Mouse (Mus musculus) heart, postnatal 10 days (tissue): ENCODE measurements around the gene Grm1. TPM values are rescaled to one million over a fixed set of nuclear protein-coding genes. Genes with fewer than 3 reads are reported as not detected.

ENCODE experiments used
- DNase-seq, 2 experiments: peaks; one replicate each; pipeline ENCODE4 v3.0.0; 2021
- intact Hi-C: fragments of 180-260 bp; cut with DNase I; formaldehyde crosslinking; loops from one replicate; pipeline ENCODE4 v1.15.1; 2025
- total RNA-seq, 2 experiments: library from RNA; stranded (reverse); gene quantifications; 2 replicates each; pipeline ENCODE4 v1.2.3; 2021

Grm1 gene
- total RNA-seq, 2 experiments from 2014 or later, result 2.1 TPM

- no peak for DNase-seq
- intact Hi-C loops, result no loop called here
These were observed 246.8 kb downstream of the Grm1 start for GRCm38 (mm10) chr10:10835406-10835805.

DNA sequence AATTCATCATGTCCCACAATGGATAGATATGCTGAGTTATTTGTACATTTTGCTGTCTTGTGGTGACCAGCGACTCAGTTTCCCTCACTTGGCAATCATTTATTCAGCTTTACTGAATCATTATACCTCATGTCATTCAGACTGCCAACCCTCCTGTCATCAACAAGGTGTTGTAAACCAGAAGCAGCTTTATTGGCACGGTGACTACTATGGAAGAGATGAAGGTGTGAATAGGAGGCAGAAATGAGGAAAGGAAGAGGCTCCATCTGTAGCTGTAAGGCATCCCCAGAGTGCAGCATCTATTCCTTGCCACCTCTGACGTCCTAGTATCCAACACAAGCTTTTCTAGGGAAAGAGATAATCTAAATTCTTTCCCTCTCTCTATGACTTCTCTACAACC, 247.3 kb downstream of the Grm1 start:
- intact Hi-C loops, result no loop called here
- DNase-seq, result no peak

DNA sequence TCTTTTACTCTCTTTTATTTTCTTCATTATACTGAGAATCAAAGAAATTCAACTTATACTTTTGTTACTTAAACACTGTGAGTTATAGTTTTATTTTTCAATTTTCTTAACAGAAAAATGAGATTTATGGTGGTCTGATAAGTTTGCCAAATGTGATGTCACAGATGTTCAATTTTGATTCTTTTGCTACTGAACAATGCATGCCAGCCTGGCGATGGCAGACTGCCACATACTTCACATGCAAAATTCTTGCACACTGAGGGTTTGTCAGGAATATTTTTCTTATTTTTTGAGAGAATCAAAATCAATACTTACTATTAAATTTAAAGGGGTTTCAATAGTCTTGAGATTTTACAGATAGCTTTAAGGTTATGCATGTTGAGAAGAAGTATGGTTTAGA, 251.0 kb downstream of the Grm1 start:
- DNase-seq, result no peak
- intact Hi-C loops, result no loop called here

DNA sequence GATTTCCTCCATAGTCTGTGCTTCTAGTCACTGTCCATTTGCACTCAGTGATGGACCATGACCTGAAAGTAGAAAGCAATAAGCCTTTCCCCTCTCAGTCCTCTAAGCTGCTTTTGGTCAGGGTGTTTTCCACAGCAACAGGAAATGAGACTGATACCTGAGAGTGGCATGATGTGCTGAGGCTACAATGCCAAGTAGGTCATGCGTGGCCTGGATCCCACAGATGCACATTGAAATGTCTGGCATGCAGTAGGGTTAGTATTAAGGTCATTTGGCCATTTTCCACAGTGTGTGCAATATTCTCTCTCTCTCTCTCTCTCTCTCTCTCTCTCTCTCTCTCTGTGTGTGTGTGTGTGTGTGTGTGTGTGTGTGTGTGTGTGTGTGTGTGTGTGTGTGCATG, 254.8 kb downstream of the Grm1 start:
- DNase-seq, result no peak
- intact Hi-C loops, result no loop called here

DNA sequence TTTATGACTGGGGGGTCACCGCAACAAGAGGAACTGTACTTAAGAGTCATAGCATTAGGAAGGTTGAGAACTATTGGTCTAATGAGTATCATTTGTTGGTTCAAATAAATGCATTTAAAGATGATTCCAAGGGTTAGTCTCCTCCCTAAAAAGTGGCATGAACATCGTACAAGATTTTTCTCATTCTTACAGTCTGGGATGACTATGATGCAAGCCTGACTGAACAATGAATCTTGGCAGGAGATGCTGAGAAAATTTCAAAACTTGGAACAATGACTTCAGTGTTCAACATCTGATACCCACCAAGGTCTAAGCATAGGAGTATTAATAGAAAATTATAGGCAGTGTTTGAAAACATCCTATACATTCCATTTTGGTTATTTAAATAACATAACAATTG, 264.1 kb downstream of the Grm1 start:
- intact Hi-C loops, result no loop called here
- no peak for DNase-seq

- DNase-seq, result no peak
- intact Hi-C loops, result no loop called here
These were observed 267.4 kb downstream of the Grm1 start for GRCm38 (mm10) chr10:10814631-10815216.

DNA sequence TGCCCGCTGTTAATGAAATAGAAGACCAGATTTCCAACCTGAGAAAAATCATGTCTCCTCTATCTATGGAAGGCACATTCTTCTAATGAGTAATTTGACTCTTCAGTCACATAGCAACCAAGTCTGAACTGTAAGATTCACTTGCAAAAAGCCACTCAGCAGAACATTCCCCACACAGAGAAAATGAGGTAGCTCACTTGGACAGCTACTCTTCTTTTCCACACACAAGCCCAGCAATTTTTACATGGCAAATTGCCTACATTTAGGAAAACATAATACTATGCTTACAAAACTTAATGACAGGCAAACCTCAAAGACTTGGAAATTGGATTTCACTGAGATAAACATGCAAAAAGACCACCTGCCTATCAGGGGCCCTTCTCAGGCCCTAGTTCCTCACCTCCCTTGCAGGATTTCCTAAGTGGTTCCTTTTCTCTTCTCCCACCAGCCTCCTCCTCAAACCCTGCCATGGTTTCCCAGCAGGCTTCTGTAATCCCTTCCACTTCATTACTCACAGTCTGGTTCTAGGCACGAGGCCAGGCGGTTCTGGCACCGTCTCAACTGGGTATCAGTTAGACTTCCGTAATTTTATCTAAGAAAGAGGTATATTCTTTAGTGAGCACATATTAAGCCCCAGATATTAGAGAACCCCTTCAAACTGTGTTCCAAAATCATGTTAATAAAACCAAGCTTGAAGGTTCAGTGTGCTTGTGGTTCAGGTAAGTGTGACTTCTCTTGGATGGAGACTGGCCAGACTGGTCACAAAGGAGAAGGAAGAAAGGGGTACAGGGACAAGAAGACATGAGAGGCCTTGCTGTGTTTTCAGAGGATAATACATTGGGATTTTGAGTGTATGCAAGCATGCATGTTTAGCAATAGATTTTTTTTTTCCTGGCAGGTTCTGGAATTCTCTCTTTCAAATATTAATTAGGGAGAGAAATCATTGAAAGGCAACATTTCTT, 269.1 kb downstream of the Grm1 start:
- intact Hi-C loops, result no loop called here
- DNase-seq, result peak; percentile 16 to 46

DNA sequence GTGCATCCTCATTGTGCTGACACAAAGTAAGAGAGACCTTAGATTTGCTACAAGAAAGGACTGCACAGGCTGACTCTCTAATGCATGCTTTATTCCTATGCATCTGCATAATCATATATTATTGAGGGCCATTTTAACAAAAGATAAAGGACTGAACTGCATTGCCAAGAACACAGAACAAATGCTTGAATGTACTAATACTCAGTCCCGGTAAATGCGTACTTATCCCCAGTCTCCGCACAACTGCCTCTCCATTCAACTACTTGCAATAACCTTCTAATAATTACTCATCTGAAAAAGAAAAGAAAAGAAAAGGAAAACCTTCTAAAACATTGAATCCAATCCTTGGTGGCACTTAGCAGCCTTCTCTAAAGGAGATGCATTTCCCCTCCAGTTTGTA, 272.4 kb downstream of the Grm1 start:
- no peak for DNase-seq
- intact Hi-C loops, result no loop called here

- intact Hi-C loops, result no loop called here
- DNase-seq, result no peak
These were observed 286.8 kb downstream of the Grm1 start for GRCm38 (mm10) chr10:10795321-10795720.

DNA sequence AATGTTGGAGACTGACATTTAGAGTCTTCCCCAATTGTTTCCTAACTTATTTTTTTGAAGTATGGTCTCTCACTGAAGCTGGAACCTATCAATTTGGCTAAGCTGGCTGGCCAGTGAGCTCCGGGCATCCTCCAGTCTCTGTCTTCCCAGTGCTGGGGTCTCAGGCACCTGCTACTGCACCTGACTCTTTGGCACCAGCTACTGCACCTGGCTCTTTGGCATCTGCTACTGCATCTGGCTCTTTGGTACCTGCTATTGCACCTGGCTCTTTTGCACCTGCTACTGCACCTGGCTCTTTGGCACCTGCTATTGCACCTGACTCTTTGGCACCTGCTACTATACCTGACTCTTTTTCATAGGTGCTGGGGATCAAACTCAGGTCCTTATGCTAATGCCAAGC, 291.7 kb downstream of the Grm1 start:
- DNase-seq, result no peak
- intact Hi-C loops, result no loop called here

GRCm38 (mm10) chr10:10789967-10790366, 292.2 kb downstream of the Grm1 start:
- intact Hi-C loops, result no loop called here
- DNase-seq, result peak; percentile 16 to 22

DNA sequence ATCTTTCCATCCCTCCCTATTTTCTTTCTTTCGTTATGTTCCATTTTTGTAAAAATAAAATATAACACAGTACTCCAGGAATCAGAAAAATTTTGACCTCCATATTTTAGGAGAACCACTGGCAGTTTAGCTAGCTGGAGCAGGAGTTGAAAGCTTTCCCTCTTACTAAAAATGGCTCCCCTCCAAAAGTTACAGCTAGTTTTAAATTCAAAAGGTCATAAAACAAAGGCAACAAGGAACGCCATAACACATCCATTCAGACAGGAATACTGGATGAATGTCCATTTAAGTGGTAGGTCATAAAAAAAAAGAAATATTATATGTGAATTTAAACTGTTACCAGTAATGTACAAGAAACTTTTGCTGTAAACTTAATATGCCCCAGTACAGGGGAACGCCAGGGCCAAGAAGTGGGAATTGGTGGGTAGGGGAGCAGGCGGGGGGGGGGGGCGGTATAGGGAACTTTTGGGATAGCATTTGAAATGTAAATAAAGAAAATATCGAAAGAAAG, 294.2 kb downstream of the Grm1 start:
- intact Hi-C loops, result no loop called here
- no peak for DNase-seq

DNA sequence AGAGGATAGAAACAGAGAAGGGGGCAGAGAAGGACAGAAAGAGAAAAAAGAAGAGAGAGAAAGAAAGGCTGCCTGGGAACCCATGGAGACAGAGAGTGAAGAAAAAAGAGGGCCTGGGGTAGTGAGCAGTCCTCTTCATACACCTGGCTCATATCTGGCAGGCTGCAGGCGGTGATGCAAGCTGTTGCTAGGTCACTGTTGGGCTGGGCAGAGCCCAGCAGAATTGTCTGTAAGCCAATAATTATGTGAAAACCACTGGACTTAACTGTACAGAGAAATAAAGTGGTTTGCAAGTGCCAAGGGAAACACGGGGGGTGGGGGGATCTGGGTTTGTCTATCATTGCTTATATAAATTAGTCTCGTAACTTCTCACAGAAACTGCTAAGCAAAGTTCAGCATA, 297.0 kb downstream of the Grm1 start:
- intact Hi-C loops, result no loop called here
- no peak for DNase-seq

DNA sequence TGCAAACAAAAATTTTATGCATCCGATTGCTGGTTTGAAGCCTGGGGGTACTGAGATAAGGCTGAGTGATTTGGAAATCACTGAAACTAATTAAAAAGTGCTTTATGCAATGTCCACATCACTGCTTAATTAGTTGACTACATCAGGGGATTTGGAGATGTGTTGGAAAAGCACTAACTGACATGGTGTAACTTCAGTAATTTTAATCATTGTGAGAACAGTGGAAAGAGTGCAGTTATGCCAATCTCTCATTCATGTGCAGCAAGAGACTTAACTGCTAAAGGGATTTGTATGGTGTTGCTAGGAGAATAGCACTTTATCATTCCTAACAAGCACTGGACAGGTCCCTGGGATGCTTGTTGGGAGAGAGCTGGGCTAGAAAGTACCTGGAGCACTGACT, 307.3 kb downstream of the Grm1 start:
- DNase-seq, result no peak
- intact Hi-C loops, result no loop called here

DNA sequence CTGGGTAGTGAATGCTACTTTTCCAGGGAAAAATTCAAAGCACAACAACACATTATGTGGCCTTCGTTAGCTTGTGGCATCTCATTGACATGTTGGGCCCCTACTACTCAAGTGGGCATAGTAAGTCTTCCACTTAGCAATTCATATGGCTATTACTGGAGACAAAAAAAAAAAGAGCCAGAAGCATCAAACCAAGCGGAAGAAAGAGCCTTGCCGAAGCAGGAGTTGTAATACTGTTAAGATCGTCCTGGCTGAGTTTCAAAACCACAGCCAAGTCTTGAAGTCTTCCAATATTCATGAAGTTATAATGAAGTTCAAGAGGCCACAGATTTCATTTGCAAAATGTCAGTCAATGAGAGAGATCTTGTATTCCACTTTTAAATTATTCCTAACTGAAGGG, 319.1 kb downstream of the Grm1 start:
- peak in 1 of 2 experiments; percentile 3 for DNase-seq
- intact Hi-C loops, result no loop called here

DNA sequence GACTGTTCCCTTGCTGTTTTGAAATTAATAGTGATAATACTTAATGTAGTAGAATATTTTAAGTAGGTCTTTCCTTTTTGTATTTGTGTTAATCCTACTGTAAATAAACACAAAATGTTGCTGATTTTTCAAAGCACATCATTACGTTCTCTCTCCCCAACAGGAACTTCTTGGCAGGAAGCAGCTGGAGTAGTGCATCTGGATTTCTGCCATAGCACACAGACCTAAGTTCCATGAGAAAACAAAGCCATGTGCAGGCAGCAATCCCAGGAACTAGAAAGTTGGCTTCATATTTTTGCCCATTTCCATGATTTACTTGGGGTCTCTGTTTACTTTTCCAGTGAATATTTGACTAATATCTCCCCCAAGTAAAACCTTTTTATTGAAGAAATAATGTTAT, 320.9 kb downstream of the Grm1 start:
- intact Hi-C loops, result no loop called here
- peak; percentile 34 to 41 for DNase-seq

DNA sequence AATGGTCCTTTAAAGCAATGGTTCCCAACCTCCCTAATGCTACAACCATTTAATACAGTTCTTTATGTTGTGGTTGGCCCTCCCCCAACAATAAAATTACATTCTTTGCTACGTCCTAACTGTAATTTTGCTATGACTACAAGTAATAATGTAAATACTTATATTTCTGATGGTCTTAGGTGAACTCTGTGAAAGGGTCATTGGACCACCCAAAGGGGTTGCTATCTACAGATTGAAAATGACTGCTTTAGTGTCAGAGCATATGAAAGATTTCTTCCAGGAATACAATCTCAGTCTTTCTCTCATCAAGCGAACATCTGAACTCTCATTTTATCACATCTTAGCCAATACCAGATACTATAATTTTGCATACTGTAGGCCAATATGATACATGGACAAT, 321.4 kb downstream of the Grm1 start:
- intact Hi-C loops, result no loop called here
- no peak for DNase-seq

- intact Hi-C loops, result no loop called here
- no peak for DNase-seq
These were observed 331.1 kb downstream of the Grm1 start for GRCm38 (mm10) chr10:10751033-10751432.

DNA sequence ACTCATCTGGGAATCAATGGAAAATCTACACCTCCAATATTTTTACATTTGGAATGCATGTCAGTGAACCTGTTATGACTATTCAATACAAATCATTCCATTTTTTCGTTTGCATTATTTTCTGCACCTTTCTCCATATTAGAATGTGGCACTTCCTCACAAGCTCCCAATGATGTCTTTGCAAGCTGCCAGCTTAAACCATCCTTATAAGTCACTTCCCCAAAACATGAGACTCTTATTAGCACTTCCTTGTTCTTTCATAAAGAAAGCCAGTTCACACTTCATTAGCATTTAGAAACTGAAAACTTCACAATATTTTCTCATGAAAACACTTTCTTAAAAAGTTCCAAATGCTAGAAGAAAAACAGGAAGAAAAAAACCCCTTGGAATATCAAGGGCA, 338.1 kb downstream of the Grm1 start:
- intact Hi-C loops, result no loop called here
- no peak for DNase-seq

DNA sequence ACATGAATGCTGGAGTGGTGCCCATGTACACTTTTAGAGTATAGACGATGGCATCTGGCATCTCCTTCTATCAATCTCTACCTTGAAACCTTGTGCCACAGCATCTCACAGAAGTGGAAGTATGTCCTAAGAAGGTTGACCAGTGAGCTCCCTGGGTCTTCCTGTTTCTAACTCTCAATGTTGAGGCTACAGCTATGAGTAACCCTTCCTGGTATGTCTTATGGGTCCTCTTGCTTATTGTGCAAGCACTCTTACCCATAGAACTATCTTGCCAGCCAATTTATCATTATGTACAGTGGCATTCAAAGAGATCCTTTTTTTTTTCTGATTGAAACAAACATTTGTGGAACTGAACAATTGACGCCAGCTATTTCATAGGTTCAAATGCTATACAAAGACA, 340.0 kb downstream of the Grm1 start:
- no peak for DNase-seq
- intact Hi-C loops, result no loop called here

- DNase-seq, result no peak
- intact Hi-C loops, result no loop called here
These were observed 340.8 kb downstream of the Grm1 start for GRCm38 (mm10) chr10:10741314-10741713.

- intact Hi-C loops, result no loop called here
- no peak for DNase-seq
These were observed 341.4 kb downstream of the Grm1 start for GRCm38 (mm10) chr10:10740729-10741128.
